Comparison of ENCODE assay signal across 8 mouse cellular contexts in the genomic region with DNA sequence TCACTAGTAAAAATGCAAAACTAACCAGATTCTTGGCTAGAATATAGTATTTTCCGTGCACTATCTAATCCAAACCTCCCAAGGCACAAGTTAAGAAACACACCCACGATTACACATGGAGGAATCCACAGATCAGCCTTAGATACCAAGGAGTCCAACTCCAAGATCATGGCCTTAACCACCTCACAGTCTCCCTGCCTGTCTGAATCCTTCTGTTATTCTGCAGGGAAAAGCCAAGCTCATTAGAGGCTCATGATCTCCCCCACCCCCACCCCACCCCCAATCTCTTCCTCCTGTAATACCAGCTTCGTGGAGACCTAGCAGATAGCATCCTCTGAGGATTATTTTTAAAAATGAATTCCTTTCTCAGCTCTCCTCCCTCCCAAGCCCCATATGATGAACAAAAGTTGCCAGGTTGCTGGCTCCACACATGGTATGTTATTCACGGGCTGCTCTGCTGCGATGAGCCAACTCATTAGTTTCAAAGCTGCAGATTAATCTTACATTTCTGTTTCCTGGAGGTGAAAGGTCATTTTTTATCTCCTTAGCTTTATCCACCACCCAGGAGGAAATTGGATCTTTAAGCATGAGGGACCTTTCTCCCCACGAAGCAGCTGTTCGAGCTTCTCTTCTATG. TPM values are rescaled to one million over a fixed set of nuclear protein-coding genes. Genes with fewer than 3 reads are reported as not detected.
DNase-seq lines count a peak whose midpoint lies in the region; ATAC-seq lines count a peak whose summit lies in the region.

No protein-coding gene starts in this region.

- DNase-seq in kidney, adult 9 months: no peak
- DNase-seq in right cerebral cortex, postnatal 10 days (ENCODE audit: low spot score in 2 of 2): peak; percentile 48 to 65
- no peak for DNase-seq in right cerebral cortex, adult 18-20 months
- DNase-seq in retina, postnatal 1 day: peak; percentile 75
- no peak for DNase-seq in heart, postnatal 4 days
- no peak for DNase-seq in adrenal gland, postnatal 25 days

- H3K36me3 ChIP-seq in kidney, embryonic 16.5 days (ENCODE audit: insufficient read depth, low read length): no peaks in the 10 kb centered on the region
- H3K36me3 ChIP-seq in hindbrain, embryonic 12.5 days: no peaks in the 10 kb centered on the region

- H3K4me1 ChIP-seq in kidney, embryonic 16.5 days (ENCODE audit: insufficient read depth, low read length): peaks cover 13% of the 10 kb centered on the region
- peaks cover 21% of the 10 kb centered on the region for H3K4me1 ChIP-seq in hindbrain, embryonic 12.5 days

- H3K4me3 ChIP-seq in kidney, embryonic 16.5 days (ENCODE audit: low read length): no peak overlapping the region
- no peak overlapping the region for H3K4me3 ChIP-seq in hindbrain, embryonic 12.5 days

- H3K4me2 ChIP-seq in kidney, embryonic 16.5 days (replicated peaks; ENCODE audit: low read depth, low read length): no peak overlapping the region
- H3K4me2 ChIP-seq in hindbrain, embryonic 12.5 days (replicated peaks): no peak overlapping the region

- 0 out of 2 replicates have a peak overlapping the region, but pooled peaks have one; percentile 9 for H3K9ac ChIP-seq in kidney, embryonic 16.5 days (replicated peaks; ENCODE audit: low read length)
- no peak overlapping the region for H3K9ac ChIP-seq in hindbrain, embryonic 12.5 days

- H3K27me3 ChIP-seq in kidney, embryonic 16.5 days (ENCODE audit: insufficient read depth, low read length): no peaks in the 10 kb centered on the region
- no peaks in the 10 kb centered on the region for H3K27me3 ChIP-seq in hindbrain, embryonic 12.5 days

- no peak for ATAC-seq in kidney, embryonic 16.5 days (ENCODE audit: low FRiP score, low TSS enrichment)
- ATAC-seq in hindbrain, embryonic 12.5 days (ENCODE audit: low FRiP score): no peak

- H3K27ac ChIP-seq in kidney, embryonic 16.5 days (ENCODE audit: low read length): 0 out of 2 replicates have a peak overlapping the region, but pooled peaks have one; percentile 6
- H3K27ac ChIP-seq in hindbrain, embryonic 12.5 days: 0 out of 2 replicates have a peak overlapping the region, but pooled peaks have one; percentile 30

- H3K9me3 ChIP-seq in kidney, embryonic 16.5 days (ENCODE audit: low read length): no peaks in the 10 kb centered on the region
- no peaks in the 10 kb centered on the region for H3K9me3 ChIP-seq in hindbrain, embryonic 12.5 days (replicated peaks)

- WGBS in kidney, embryonic 16.5 days: 9% methylated on average over 7 of the region's 7 CpGs
- WGBS in hindbrain, embryonic 12.5 days: 18% methylated on average over 7 of the region's 7 CpGs

RNA-seq across cellular contexts. Expression of gene Prickle2, which starts 21.5 kb away (rescaled TPM):
- polyA plus RNA-seq in kidney, embryonic 16.5 days (2015; fragmentation: Nextera tagmentation; extraction: Ambion mirVana): 6.5 and 7.9 TPM in 2 replicates
- 13.9 and 16.6 TPM in 2 replicates for polyA plus RNA-seq in hindbrain, embryonic 12.5 days (2016; fragmentation: Nextera tagmentation; extraction: Ambion mirVana)
- 10 to 100 TPM; 10.8 to 11.4 TPM for total RNA-seq in heart, postnatal 4 days (2021)
- total RNA-seq in adrenal gland, postnatal 25 days (2021): 8.3 and 9.5 TPM in 2 replicates

Comparison
In these comparisons a context has a peak if more than half of its experiments do, and no peak if none do; other contexts are left out.
1. DNase-seq: peak in right cerebral cortex, postnatal 10 days (2 of 2) and retina, postnatal 1 day (single experiment); none in kidney, adult 9 months (single experiment), right cerebral cortex, adult 18-20 months (single experiment), heart, postnatal 4 days (single experiment) and adrenal gland, postnatal 25 days (single experiment).